Mouse (Mus musculus) liver, embryonic 15.5 days (tissue): ENCODE measurements around the gene Nppb. TPM values are rescaled to one million over a fixed set of nuclear protein-coding genes. Genes with fewer than 3 reads are reported as not detected.

Experiments
- ATAC-seq: fragments of 200-750 bp; cut with Nextera tagmentation; 2 replicates; pipeline ENCODE4 v1.8.0; 2017; ENCODE audit warnings: moderate number of reproducible peaks, mild to moderate bottlenecking, moderate library complexity; ENCODE audit not compliant: insufficient read depth
- H3K27ac ChIP-seq: fragments of 300-500 bp; sonication (generic); replicated peaks from 2 replicates; pipeline ENCODE4 v1.5.1; 2015; ENCODE audit warnings: mild to moderate bottlenecking, inconsistent platforms
- H3K27me3 ChIP-seq: fragments of 300-500 bp; sonication (generic); 2 replicates; pipeline ENCODE4 v1.6.1; 2015; ENCODE audit warnings: mild to moderate bottlenecking, inconsistent platforms
- H3K36me3 ChIP-seq: fragments of 300-500 bp; sonication (generic); replicated peaks from 2 replicates; pipeline ENCODE4 v1.6.1; 2015; ENCODE audit warnings: moderate library complexity, mild to moderate bottlenecking, inconsistent platforms
- H3K4me1 ChIP-seq: fragments of 300-500 bp; sonication (generic); replicated peaks from 2 replicates; pipeline ENCODE4 v1.6.1; 2015; ENCODE audit warnings: inconsistent platforms
- H3K4me2 ChIP-seq: fragments of 300-500 bp; sonication (generic); 2 replicates; pipeline ENCODE4 v1.6.1; 2015; ENCODE audit warnings: moderate library complexity, mild to moderate bottlenecking, inconsistent platforms
- H3K4me3 ChIP-seq: fragments of 300-500 bp; sonication (generic); replicated peaks from 2 replicates; pipeline ENCODE4 v1.5.1; 2015; ENCODE audit warnings: mild to moderate bottlenecking, inconsistent platforms
- H3K9ac ChIP-seq: fragments of 300-500 bp; sonication (generic); 2 replicates; pipeline ENCODE4 v1.6.1; 2015; ENCODE audit warnings: moderate library complexity, mild to moderate bottlenecking, inconsistent platforms
- H3K9me3 ChIP-seq: fragments of 300-500 bp; sonication (generic); replicated peaks from 2 replicates; pipeline ENCODE4 v1.6.1; 2016; ENCODE audit warnings: inconsistent platforms
- WGBS: fragments of 180-500 bp; shearing (Covaris S2); methylation state at CpG from one replicate; pipeline ENCODE4 v1.1.7; 2015; ENCODE audit warnings: mixed read lengths; ENCODE audit not compliant: insufficient replicate concordance; 5-methylcytosine and 5-hydroxymethylcytosine counted together
- polyA plus RNA-seq: library from polyadenylated mRNA; unstranded; fragments of >200 nt; fragmentation: Nextera tagmentation; extraction: Ambion mirVana; gene quantifications from 2 replicates; pipeline ENCODE4 v1.2.1, GENCODE M21; 2015

Nppb gene
- polyA plus RNA-seq, 1 experiment from 2014 or later, result not detected

DNA sequence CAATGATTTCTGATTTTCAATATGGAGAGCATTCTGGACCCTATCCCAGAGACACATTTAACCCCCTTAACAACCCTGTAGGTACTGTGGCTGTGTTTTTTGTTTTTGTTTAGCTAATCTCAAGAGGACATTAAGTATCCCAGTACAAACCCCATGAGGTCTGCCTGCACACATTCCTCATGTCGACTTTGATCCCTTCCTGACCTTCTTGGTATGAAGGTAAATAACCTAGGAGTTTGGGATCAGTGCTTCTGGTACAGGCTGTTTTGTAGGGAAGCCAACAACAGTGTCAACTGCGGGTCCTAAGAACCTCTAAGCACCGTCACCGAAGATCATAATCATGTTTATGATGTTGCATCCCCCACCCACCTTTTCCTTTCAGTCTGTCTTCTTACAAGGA, 7.9 kb upstream of the Nppb start:
- H3K4me2 ChIP-seq, result no peak overlapping the region
- no peak overlapping the region for H3K9ac ChIP-seq
- no peaks in the 10 kb centered on the region for H3K4me1 ChIP-seq
- no peak overlapping the region for H3K4me3 ChIP-seq
- WGBS, result 56% methylated on average over 4 of the region's 4 CpGs
- no peaks in the 10 kb centered on the region for H3K36me3 ChIP-seq
- no peak for ATAC-seq
- H3K27ac ChIP-seq, result no peak overlapping the region
- no peaks in the 10 kb centered on the region for H3K27me3 ChIP-seq
- H3K9me3 ChIP-seq, result no peaks in the 10 kb centered on the region

DNA sequence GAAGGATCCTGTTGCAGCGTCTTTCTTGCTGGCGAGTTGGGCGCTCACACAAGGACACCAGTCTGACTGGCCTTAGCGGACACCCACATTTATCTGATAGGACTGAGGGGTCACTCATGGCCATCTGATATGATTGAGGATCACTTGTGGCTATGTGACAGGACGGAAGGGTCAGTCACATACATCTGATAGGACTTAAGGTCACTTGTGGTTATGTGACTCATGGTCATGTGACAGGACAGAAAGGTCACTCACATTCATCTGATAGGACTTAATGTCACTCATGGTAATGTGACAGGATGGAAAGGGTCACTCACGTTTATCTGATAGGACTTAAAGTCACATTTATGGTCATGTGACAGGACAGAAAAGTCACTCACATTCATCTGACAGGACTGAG, 7.2 kb upstream of the Nppb start:
- no peak overlapping the region for H3K4me2 ChIP-seq
- H3K9ac ChIP-seq, result no peak overlapping the region
- no peak overlapping the region for H3K27ac ChIP-seq
- no peaks in the 10 kb centered on the region for H3K9me3 ChIP-seq
- WGBS, result 72% methylated on average over 6 of the region's 6 CpGs
- no peaks in the 10 kb centered on the region for H3K27me3 ChIP-seq
- H3K4me1 ChIP-seq, result no peaks in the 10 kb centered on the region
- H3K4me3 ChIP-seq, result no peak overlapping the region
- ATAC-seq, result no peak
- no peaks in the 10 kb centered on the region for H3K36me3 ChIP-seq

DNA sequence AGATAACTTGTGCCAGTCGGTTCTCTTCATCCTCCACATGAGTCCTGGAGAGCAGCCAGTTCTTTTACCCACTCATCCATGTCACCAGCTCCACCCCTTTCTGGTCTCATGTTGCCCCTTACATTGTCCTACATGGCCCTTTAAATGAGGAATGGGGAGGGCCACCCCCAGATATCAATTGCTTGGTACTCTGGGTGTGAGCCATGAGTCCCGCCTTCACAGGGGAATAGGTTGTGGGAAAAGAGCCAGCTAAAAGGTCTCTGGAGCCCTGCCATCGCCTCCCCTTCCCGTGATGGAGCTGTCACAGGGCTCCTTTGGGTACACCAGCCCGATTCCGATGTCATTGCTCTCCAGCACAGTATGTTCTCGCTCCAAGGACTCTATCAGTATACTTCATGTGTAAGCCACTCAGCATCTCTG, 6.1 kb upstream of the Nppb start:
- WGBS, result 58% methylated on average over 7 of the region's 7 CpGs
- no peak overlapping the region for H3K27ac ChIP-seq
- ATAC-seq, result no peak
- no peaks in the 10 kb centered on the region for H3K36me3 ChIP-seq
- H3K4me1 ChIP-seq, result no peaks in the 10 kb centered on the region
- no peaks in the 10 kb centered on the region for H3K9me3 ChIP-seq
- H3K4me3 ChIP-seq, result no peak overlapping the region
- no peak overlapping the region for H3K4me2 ChIP-seq
- no peak overlapping the region for H3K9ac ChIP-seq
- H3K27me3 ChIP-seq, result no peaks in the 10 kb centered on the region

DNA sequence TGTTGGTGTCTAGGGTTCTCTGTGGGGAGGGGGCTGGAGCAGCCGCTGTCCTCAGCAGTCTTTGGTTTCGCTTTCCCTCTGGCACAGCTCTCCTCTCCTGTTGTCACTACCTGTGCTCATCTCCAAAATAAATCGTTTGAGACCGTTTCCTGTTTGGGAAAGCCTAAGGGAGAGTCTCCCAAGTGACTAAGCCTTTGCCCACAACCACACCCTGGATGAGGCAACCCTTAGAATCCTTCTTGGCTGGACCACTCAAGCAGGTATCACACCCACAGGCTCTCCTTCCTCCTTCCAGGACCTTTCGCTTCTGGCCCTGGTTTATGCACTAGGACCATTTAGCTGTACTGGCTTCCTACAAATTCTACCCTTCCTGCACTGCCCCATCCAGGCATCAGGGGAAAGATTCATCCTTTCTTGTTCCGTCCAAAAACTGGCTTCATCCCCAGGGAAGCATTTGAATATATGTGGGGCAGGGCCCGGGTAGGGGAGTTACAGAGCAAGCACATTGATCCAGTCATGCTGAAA, 8.0 kb downstream of the Nppb start:
- no peak overlapping the region for H3K4me3 ChIP-seq
- no peaks in the 10 kb centered on the region for H3K36me3 ChIP-seq
- no peak for ATAC-seq
- no peaks in the 10 kb centered on the region for H3K4me1 ChIP-seq
- H3K9me3 ChIP-seq, result no peaks in the 10 kb centered on the region
- H3K27me3 ChIP-seq, result no peaks in the 10 kb centered on the region
- 39% methylated on average over 7 of the region's 7 CpGs for WGBS
- H3K9ac ChIP-seq, result no peak overlapping the region
- H3K4me2 ChIP-seq, result no peak overlapping the region
- no peak overlapping the region for H3K27ac ChIP-seq

DNA sequence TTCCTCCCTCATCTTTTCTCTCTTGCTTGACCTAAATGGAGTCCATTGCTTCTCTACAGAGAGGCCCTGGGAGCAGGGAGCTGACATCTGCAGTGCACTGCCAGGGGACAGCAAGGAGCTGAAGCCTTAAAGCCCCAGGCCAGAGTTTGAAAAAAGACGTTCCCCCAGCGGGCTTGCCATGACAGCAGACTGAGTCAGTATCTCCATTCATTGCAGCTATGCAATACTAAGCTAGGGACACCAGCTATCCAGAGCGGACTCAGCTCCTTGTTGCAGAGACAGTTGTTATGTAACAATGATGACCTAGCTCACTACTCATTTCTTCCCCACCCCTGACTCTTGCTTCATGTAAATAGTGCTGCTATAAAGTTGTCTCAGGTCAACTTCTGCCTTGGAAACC, 9.7 kb downstream of the Nppb start:
- Histone ChIP-seq H3K27me3 (no peaks in the 10 kb centered on the region), H3K9me3 (no peaks in the 10 kb centered on the region), H3K4me3 (no peak overlapping the region), H3K4me2 (no peak overlapping the region), H3K27ac (no peak overlapping the region), H3K9ac (no peak overlapping the region), H3K4me1 (no peaks in the 10 kb centered on the region), H3K36me3 (no peaks in the 10 kb centered on the region)
- ATAC-seq, result no peak
- WGBS, result 61% methylated on average over 3 of the region's 3 CpGs

DNA sequence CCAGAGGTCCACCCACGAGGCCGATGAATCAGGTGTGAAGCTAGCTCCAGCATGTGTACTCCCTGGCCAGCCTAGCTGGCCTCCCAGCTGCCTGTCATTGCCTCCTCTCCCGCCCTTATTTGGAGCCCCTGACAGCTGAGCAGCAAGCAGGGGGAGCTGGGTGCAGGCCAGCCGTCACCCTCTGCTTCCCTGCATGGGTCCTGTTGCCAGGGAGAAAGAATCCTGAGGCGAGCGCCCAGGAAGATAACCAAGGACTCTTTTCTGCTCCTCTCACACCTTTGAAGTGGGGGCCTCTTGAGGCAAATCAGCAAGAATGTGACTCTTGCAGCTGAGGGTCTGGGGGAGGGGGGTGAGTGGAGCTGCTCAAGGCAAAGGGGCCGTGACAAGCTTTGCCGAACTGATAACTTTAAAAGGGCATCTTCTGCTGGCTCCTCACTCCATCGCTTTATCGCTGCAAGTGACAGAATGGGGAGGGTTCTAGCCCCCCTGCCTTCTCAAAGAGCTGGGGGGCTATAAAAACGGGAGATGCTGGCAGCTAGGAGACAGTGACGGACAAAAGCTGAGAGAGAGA, 14.7 kb downstream of the Nppb start, which contains the start of gene Nppa:
Gene Nppa, plus strand, starts transcription at position 521 of the 571 bp plus-strand sequence.
- H3K4me3 ChIP-seq, result no peak within 1 kb of the TSS
- no peak within 1 kb of the TSS for H3K4me2 ChIP-seq
- H3K27me3 ChIP-seq, result no peaks in the 10 kb centered on the region
- no peaks in the 10 kb centered on the region for H3K4me1 ChIP-seq
- H3K9ac ChIP-seq, result no peak within 1 kb of the TSS
- no peaks in the 10 kb centered on the region for H3K36me3 ChIP-seq
- H3K9me3 ChIP-seq, result no peaks in the 10 kb centered on the region
- H3K27ac ChIP-seq, result no peak within 1 kb of the TSS
- ATAC-seq, result no peak
- 30% methylated on average over 12 of the region's 12 CpGs for WGBS

DNA sequence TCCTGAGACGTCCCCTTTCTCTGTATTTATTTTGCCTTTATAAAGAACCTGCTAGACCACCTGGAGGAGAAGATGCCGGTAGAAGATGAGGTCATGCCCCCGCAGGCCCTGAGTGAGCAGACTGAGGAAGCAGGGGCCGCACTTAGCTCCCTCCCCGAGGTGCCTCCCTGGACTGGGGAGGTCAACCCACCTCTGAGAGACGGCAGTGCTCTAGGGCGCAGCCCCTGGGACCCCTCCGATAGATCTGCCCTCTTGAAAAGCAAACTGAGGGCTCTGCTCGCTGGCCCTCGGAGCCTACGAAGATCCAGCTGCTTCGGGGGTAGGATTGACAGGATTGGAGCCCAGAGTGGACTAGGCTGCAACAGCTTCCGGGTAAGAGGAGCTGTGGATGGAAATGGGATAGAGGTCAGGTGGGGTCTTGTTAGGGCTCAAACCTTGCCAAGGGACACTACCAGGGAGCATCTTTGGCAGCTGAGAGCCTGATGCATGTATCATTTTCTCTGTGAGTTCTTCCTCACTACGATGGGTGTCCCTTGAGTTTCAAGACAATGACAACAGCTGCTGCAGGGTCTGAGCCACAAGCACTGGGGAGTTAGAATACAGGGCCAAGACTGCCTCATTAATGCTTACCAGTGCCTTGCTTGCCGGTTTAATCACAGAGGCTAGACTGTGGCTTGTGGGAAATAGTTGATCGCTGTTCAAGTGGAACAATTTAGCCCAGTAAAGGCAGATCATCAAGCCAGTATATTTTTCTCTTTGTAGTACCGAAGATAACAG, 15.6 kb downstream of the Nppb start:
- 67% methylated on average over 17 of the region's 17 CpGs for WGBS
- Histone ChIP-seq H3K36me3 (0 out of 2 replicates have a peak, but pooled peaks cover 5% of the 10 kb centered on the region), H3K4me2 (no peak overlapping the region), H3K27ac (no peak overlapping the region), H3K4me1 (no peaks in the 10 kb centered on the region), H3K4me3 (no peak overlapping the region), H3K27me3 (no peaks in the 10 kb centered on the region), H3K9ac (no peak overlapping the region), H3K9me3 (no peaks in the 10 kb centered on the region)
- ATAC-seq, result no peak; the same call in 1 of the 2 replicates

DNA sequence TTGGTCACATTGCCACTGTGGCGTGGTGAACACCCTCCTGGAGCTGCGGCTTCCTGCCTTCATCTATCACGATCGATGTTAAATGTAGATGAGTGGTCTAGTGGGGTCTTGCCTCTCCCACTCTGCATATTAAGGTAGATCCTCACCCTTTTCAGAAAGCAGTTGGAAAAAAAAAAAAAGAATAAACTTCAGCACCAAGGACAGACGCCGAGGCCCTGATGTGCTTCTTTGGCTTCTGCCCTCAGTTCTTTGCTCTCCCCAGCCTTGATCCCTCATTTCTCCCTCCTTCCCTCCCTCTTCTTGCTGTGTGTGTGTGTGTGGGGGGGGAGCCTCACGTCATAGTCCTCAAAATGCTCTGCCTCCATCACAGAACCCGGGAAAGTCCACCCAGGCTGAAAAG, 16.3 kb downstream of the Nppb start:
- Histone ChIP-seq H3K9ac (no peak overlapping the region), H3K27ac (no peak overlapping the region), H3K9me3 (no peaks in the 10 kb centered on the region), H3K27me3 (no peaks in the 10 kb centered on the region), H3K36me3 (0 out of 2 replicates have a peak, but pooled peaks cover 10% of the 10 kb centered on the region), H3K4me3 (no peak overlapping the region), H3K4me2 (no peak overlapping the region), H3K4me1 (no peaks in the 10 kb centered on the region)
- WGBS, result 34% methylated on average over 8 of the region's 8 CpGs
- ATAC-seq, result no peak

DNA sequence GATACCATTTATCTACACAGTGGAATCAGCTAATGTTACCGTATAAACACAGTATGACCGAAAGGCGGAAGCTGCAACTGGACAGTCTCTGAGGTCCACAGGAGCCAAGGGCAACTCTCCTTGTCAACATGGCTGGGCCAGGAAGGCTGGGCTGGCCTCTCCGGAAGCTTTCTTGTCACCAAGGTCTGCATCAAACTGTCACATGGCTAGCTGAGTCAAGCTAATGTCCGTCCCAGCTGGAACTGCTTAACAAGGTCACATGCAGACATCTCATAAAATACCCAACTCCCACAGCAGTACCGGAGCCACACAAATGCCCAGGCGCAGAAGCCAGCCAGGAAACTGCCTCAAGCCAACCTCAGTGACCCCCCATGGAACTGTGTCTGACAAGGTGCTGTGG, 18.8 kb downstream of the Nppb start:
- no peaks in the 10 kb centered on the region for H3K27me3 ChIP-seq
- no peaks in the 10 kb centered on the region for H3K4me1 ChIP-seq
- H3K9ac ChIP-seq, result no peak overlapping the region
- WGBS, result 79% methylated on average over 7 of the region's 7 CpGs
- H3K4me2 ChIP-seq, result no peak overlapping the region
- H3K36me3 ChIP-seq, result peaks cover 33% of the 10 kb centered on the region; the same call in 1 of the 2 replicates
- ATAC-seq, result no peak
- H3K9me3 ChIP-seq, result no peaks in the 10 kb centered on the region
- H3K27ac ChIP-seq, result no peak overlapping the region
- H3K4me3 ChIP-seq, result no peak overlapping the region

DNA sequence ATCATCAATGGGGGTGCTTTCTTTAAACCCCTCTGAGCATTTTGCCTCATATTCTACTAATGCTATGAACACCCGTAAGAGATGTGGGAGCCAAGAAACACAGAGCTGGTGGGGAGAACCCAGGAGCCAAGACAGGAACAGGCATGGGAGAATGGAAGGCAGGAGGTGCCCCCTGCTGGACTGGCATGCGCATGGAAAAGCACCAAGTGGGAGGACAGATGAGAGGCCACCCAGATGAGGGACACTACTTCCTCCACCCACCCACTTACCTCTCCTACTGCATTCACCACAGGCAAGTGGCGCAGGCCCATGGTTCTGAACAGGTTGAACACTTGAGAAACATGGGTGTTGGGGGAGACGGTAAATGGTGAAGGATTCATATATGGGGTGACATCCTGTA, 22.8 kb downstream of the Nppb start:
- 79% methylated on average over 4 of the region's 4 CpGs for WGBS
- Histone ChIP-seq H3K4me2 (no peak overlapping the region), H3K36me3 (peaks cover 62% of the 10 kb centered on the region), H3K4me3 (no peak overlapping the region), H3K27ac (no peak overlapping the region), H3K4me1 (no peaks in the 10 kb centered on the region), H3K9me3 (no peaks in the 10 kb centered on the region), H3K9ac (no peak overlapping the region), H3K27me3 (no peaks in the 10 kb centered on the region)
- no peak for ATAC-seq

DNA sequence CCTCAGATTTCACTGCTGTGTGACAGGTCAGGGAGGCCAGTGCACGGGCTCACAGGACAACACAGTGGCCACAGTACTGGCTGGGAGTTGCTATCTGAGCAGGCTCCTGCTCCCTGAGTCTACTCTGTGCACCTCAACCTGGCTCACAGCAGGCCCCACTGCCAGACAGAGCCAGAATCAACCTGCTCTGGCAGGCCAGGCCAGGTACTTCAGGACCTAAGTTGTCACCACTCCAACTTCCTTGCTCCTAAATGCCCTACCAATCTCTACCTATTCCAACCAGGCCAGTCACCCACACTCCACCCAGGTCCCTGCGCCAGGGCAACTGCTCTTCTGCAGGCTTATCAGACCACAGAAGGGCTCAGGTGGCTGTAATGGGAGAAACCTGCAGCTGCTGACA, 24.1 kb downstream of the Nppb start:
- Histone ChIP-seq H3K27me3 (no peaks in the 10 kb centered on the region), H3K36me3 (peaks cover 74% of the 10 kb centered on the region), H3K4me2 (no peak overlapping the region), H3K27ac (no peak overlapping the region), H3K9me3 (no peaks in the 10 kb centered on the region), H3K9ac (no peak overlapping the region), H3K4me3 (no peak overlapping the region), H3K4me1 (no peaks in the 10 kb centered on the region)
- WGBS, result 59% methylated on average over 2 of the region's 2 CpGs
- ATAC-seq, result no peak
